Mouse (Mus musculus): ENCODE data around the gene Tm4sf4.

The Tm4sf4 gene

DNA sequence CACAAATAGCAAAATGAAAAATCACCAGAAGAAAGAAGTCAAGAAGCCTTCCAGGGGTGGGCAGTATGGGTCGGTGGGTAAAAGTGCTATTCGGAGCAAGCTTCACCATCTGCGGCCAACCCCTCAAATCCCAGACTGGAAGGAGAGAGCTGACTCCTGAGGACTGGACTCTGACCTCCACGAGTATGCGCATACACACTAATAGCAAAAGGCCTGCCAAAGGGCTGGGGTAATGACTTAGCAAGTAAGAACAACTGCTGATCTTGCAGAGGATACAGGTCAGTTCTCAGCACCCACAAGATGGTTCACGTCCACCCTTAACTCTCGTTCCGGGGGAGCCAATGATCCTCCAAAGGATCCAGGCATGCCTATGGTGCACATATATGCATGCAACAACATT is 49.3 kb downstream of the Tm4sf4 start:
- DNase-seq (ENCODE audit: low spot score in 2 of 2): no peak

DNA sequence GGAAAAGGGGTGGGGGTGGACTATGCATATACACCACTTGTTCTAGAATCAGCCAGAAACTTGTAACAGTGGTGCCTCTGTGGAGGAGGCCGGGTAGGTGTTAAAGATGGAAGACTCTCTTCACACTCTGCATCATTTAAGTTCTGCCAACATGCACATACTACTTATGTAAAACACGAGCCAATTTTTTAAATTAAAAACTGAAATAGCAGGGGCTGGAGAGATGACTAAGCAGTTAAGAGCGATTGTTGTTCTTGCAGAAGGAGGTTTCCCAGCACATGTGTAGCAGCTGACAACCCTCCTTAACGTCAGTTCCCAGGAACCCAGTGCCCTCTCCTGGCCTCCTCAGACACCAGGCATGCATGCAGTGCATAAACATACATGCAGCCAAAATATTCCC is 55.5 kb downstream of the Tm4sf4 start:
- peak in 1 of 2 experiments; percentile 16 for DNase-seq (ENCODE audit: low spot score in 2 of 2)

DNA sequence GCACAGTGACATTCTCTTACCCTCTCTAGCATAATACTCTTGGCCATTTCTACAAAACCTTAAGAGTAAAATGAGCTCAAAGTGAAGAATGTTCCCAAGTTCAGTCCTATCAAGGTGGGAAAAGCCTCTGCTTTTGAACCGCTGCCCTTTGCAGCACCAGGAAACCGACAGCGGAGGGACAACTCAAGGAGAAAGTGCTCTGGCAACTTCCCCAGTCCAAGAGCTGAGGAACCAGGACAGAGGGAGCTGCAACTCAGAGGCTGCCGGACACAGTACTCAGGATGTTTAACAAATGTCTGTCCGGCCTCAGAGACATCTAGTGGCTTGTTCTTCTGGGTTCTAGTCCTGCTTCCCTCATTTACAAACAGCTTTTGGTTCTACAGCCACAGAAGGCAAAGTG is 56.9 kb downstream of the Tm4sf4 start:
- no peak for DNase-seq (ENCODE audit: low spot score in 2 of 2)

- DNase-seq (ENCODE audit: low spot score in 2 of 2): no peak
Observed at GRCm38 (mm10) chr3:57486068-57486467, 61.0 kb downstream of the Tm4sf4 start.

DNA sequence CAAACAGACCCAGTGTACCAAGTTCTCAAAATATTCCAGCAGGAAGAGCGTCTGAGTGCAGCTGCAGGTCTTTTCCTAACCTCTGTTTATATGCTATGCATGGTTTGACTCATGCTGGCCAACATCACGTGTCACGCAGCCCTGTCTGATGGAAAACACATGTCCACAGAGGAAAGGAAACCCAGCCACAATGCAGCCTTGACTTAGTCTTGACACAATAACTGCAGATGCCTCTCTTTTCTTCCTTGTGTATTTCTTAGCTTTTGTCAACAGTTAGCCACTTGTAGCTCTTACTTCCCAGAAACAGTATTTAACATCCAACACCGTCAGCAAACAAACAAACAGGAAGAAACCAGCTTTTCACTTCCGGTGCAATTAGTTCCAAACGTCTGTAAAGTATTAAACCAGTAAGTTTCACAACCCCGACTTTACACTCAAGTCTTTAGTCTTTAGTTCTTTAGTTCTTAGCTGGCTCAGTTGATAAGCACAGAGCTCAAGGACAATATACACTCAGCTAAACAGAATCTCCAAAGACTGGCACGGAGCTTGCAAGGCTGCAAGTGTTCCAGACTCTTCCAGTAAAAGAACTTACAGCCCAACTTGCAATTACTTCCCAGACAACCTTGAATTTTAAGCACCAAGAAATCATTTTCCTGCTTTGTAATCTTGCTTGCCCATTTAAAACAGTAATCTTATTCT is 62.5 kb downstream of the Tm4sf4 start:
- DNase-seq (ENCODE audit: low spot score in 2 of 2): no peak

All from right cerebral cortex, postnatal 36 days (tissue).